Mouse (Mus musculus): Measurements from ENCODE around the gene Tssc4.

DNA sequence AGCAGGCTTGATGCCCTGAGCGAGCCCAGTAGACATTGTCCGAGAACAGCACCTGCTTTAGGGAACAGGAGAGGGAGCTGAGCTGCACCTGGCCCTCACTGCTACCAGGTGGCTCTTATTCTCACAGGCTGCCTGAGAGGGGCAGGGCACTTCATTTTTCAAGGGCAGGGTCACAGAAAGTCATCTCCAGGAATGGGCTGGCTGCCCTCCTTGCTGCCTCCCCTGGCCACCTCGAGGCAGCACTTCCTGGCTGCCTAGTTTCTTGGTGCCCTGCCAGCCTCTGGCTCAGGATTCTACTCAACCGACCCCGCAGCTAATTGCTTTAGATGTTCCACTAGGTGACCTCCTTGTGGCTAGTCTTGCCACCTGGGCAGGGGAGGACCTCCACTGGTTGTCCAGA is 39.2 kb downstream of the Tssc4 start:
- TF ChIP-seq CTCF (IDR thresholded peaks at IDR 0.05; ENCODE audit: low read depth) (no peak), EP300 (IDR thresholded peaks at IDR 0.05; ENCODE audit: low read depth) (no peak)
